Mouse (Mus musculus) small intestine, adult 2 months (tissue): ENCODE measurements around the gene Nsd1.

Experiments
- CTCF ChIP-seq: fragments of 200-500 bp; IDR thresholded peaks from 2 replicates; pipeline ENCODE4 v1.5.1; 2012; ENCODE audit warnings: low read depth, mild to moderate bottlenecking, control low read depth, inconsistent platforms, low read length, moderate library complexity, mixed read lengths; ENCODE audit not compliant: insufficient replicate concordance, insufficient read length; ENCODE audit errors: extremely low read depth
- POLR2A ChIP-seq: fragments of 200-500 bp; IDR thresholded peaks from 2 replicates; pipeline ENCODE4 v1.6.1; 2012; ENCODE audit warnings: low read depth, mild to moderate bottlenecking, control low read depth, inconsistent platforms, low read length, moderate library complexity

DNA sequence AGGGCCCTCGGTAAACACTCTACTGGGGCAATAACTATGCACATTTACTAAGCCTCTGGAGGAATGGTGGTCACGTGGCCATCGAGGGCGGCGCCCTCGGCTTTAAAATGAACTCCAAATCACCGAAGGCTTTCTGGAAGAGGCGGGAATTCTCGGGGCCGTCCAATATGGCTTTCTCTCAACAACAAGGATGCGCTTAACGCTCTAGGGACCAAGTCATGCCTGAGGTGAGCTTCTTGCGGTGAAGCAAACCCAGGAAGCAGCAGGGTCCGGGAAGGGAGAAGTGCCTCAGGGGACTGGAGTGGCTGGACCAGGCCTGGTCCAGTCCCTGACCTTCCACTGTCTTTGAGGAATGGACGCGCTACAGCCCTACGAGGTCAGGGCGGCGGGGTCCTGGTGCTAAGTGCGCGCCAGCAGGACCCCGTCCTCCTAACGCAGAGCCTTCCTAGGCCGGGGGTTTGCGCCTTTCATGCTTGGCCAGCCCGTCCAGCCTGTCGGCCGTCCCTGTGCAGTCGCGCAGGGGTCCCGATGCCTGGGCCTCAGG, at the start of gene Nsd1:
- TF ChIP-seq POLR2A (no peak), CTCF (no peak)
